Mouse (Mus musculus): ENCODE results near the gene Mslnl.

Gene Mslnl

GRCm38 (mm10) chr17:25744311-25744710 lies 8.5 kb downstream of the Mslnl start:
- DNase-seq, result no peak

- no peak for DNase-seq
These were observed 12.4 kb downstream of the Mslnl start for GRCm38 (mm10) chr17:25748238-25748637.

DNA sequence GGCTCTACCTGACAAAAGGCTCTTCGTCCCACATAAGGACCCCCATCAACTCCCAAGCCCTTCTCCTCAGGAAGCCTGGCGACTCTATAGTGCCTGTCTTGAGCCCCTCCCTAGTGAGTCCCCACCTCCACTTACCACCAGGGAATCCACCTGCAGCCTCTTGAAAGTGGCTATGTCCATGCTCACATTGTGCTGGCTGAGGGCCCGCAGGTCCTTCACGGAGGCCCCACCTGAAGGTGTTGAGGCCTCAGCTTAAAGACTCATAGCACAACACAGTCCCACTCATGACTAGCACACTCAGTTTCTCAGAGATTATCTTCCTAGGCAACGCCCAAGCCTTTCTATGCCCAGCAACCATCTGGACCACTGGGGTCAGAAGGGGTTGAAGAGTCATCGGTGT lies 13.5 kb downstream of the Mslnl start:
- DNase-seq, result no peak

DNA sequence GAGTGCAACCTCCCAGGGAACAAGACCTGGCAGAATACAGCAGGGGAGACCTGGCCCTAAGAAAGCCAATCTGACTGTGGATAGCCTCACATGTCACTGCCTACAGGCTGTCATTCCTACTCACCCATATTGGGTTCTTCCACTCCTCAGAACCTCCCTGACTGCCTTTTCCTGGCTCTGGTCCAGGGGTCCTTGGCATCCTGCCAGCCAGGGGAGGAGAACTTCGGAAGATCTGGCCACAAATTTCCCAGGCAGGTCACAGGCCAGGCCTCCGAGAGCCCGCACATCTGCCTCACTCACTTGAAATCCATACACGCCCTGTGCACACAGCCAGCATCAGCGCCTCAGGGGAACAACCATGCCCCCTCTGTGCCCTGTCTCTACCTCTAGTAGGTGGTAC lies 15.6 kb downstream of the Mslnl start:
- peak; percentile 59 for DNase-seq

DNA sequence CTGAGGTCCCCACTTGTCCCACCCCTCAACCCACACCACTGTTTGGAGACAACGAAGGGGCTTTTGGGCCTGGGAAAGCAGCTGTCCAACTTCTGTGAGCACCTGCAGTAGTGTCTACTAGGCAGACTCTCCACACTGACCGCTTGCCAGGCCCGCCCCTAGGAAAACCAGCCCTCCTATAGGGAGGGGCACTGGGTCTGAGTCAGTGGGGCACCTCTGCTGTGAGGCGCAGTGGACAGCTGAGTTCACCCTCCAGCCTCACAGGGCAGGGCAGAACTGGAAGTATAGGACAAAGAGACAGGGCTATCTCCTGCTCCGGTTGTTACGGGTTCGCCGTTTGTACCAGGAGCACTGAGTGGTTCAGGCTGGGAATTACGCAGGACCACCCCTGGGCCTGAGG lies 18.4 kb downstream of the Mslnl start, which contains the start of gene Msln:
Gene Msln, minus strand, starts transcription at position 138 of the 400 bp plus-strand sequence.
- no peak for DNase-seq

DNA sequence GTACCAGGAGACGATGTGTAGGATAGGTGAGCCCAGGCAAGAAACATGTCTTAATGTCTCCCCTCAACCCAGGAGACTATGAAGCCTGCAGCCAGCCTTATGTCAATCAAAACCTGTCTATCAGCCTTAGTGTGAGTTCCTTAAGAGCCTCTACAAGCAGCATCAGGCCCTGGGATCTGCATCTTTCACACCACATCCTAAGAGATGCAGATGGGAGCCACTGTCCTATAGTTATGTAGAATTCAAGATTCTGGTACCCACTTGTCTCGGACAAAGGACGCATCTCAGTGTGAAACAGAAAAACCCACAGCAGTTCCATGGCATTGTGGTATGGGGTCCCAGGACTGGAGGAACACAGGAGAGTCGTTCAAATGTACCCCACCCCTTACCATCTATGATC lies 19.2 kb downstream of the Mslnl start:
- no peak for DNase-seq

- DNase-seq, result no peak
These were observed 20.0 kb downstream of the Mslnl start for GRCm38 (mm10) chr17:25755627-25756377.

GRCm38 (mm10) chr17:25756378-25757242 lies 20.8 kb downstream of the Mslnl start:
- no peak for DNase-seq

DNA sequence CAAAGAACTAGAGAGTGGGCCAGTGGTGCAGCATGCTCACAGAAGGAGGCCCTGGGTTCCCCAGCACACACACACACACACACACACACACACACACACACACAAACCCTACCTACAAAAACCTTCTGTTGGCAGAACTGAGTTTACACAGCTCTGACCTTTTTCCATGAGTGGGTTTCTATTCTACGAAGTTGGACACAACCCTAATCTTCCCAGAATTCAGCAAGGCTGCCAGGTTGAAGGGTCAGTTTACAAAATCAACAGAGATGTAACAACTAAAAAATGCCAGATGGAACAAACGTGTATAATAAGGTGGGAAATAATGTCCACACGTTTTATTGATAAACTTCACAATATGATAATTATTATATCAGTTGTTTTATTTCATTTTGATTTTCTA lies 21.8 kb downstream of the Mslnl start:
- no peak for DNase-seq

GRCm38 (mm10) chr17:25760148-25760547 lies 24.3 kb downstream of the Mslnl start:
- no peak for DNase-seq

DNA sequence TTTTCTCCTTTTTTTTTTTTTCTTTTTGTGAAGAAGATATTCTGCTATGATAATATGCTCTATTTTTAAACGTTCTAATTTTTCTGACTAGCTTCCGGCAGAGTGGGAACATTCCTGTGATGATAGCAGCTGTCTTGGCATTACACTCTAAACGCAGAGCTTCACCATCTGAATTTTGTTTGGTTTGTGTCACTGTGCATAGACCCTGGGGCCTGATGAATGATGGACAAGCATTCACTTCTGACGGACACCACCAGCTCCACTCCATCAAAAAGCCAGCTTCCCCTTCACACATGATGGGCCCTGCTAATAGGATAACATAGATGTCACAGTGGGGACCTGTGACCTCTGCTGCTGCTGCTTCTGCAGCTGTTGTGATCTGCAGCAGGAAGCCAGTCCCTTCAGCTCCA lies 25.7 kb downstream of the Mslnl start:
- DNase-seq, result peak; percentile 30

GRCm38 (mm10) chr17:25762591-25762990 lies 26.7 kb downstream of the Mslnl start:
- DNase-seq, result no peak

DNA sequence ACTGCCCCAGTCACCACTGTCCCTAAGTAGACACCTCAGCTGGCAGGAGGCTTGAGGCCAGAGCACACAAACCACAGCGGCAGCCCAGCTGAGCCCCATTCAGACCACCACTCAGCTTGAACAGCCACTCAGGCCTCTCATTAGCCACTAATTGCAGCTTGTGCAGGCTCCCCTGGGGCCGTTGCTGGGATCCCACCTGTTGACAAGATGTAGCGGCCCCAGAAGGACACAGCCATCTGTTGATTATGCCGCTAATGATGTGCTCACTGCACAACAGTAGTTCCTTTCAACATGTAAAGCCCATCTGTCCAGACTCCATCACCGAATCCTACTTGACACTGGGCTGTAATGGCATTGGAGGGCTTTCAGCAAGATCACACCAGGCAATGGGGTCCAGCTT lies 30.0 kb downstream of the Mslnl start:
- DNase-seq, result no peak

DNA sequence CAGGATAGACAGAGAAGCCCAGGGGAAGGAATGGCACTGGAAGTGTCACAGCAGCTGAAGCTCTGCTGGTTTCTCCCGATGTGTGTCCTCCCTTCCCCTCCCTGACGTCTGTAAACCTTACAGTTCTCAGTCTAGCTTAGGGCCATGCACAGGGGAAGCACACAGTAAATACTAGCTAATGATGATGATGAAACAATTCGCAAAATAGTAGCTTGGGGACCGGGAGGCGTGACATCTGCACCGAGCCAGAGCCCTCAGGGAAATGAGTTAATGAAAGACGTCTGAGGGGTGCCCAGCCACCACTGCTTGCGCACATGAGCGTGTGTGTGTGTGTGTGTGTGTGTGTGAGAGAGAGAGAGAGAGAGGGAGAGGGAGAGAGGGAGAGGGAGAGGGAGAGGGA lies 33.5 kb downstream of the Mslnl start:
- DNase-seq, result no peak

- peak; percentile 97 for DNase-seq
These were observed 37.8 kb downstream of the Mslnl start, which contains the start of gene Narfl for GRCm38 (mm10) chr17:25773549-25774120. Gene Narfl (plus strand): TSS chr17:25773776.

DNA sequence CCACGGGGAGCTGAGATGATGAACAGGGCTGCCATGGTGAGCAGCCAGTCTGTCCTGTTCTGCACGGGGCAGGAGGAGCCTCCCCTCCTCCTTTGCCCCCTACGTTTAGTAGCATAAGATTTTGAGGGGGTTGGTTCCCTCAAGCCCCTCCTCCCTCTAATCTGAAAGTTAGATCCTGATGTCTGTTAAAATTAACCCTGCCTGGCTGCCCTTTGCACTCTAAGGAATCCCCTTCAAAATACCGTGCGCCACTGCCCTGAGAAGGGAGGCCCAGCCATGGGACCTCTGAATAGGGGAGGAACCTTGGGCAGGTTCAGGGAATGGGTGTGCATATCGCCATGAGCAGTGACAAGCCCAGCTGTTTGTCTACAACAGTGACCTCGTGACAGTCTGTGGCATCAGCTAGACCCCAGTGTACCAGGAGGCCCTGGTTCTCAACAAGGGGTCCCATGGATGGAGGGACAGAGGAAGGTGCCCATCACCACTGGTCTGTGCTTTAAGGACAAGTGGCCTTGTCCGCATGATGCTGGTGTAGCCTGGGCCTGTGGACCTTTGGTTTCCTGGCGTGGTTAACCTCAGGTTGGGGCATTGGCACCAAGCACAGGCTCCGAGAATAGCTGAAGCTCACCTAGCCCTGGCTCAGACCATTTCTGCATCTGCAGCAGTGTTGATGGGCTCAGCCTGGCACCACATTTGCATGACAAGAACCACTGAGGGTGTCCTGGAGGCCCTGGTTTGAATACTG lies 39.6 kb downstream of the Mslnl start:
- peak; percentile 50 for DNase-seq

DNA sequence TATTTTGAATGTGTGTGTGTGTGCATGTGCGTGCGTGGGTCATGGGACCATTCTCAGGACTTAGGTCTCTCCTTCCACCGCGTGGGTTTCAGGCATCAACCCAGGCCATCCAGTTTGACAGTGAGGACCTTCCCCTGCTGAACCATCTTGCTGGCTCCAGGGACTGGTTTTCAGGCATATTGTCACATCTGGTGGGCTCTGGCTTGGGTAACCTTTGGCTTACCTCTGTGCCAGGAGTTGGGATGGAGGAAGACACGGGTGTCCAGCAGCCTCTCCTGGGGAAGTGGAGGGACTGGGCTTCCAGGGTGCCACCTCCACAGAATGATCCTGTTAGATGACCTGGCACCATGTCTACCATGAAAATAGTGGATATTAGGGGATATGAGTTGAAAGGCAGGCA lies 42.1 kb downstream of the Mslnl start:
- no peak for DNase-seq

DNA sequence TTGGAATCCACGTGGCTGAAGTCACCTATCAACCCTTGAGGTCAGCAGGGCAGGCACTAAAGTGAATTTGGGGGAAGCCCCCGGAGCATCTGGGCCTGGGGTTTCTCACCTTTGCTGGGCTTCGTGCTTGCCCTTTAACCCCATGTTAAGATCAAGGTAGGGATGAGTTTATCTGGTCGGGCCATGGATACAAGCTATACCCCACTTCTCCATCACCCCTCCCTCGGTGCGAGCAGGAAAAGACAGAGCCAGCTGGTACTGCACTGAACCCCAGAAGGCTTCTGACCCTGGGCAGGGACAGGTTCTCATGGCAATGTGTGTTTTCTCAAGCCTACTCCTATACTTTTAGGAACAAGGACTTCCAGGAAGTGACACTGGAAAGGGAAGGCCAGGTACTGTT lies 45.5 kb downstream of the Mslnl start:
- DNase-seq, result no peak

GRCm38 (mm10) chr17:25783086-25783485 lies 47.2 kb downstream of the Mslnl start:
- DNase-seq, result no peak

- no peak for DNase-seq
These were observed 48.2 kb downstream of the Mslnl start for GRCm38 (mm10) chr17:25783861-25784574.

DNA sequence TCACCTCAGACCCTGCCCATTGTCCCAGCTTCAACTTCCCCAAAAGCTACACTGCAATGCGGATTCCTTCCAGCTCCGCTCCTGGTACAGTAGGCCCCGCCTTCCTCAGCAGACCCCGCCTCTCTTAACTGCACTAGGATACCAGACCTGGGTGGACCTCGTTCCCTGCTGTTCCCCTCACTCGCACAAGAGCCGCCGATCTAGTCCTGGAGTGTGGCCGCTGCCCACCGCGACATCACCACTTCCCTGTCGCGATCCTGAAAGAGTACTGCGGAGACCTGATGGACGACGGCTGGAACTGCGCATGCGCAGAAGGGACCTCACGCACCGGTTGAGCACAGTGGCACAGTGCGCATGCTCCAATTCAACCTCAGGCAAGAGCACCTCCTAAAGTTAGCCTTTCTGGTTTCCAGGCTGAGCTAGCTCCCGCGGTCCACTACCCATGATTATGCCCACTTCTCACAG lies 49.5 kb downstream of the Mslnl start, which contains the start of gene Haghl:
Gene Haghl, minus strand, starts transcription at position 393 of the 465 bp plus-strand sequence.
- DNase-seq, result peak; percentile 98

DNA sequence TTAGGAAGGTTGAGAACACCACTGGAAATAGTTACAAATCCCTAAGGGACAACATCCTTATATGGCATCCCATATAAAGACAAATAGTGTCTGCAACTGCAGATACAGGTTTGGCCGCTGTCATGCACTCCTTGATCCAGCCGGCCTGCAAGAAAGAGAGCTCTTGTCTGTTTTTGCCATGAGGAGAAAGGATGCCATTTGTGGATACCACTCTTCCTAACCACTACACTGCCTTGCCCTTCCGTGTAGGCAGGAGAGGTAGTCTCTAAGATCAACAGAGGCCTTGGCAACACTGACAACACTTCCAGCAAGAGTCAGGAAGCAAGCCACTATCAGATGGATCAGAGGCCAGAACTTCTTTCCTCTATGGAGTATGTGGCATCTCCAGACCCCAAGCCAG lies 50.4 kb downstream of the Mslnl start, which contains the start of gene Ccdc78:
Gene Ccdc78, plus strand, starts transcription at position 301 of the 400 bp plus-strand sequence.
- DNase-seq, result no peak
